Mouse (Mus musculus) C3H10T1/2 (cell line): Measurements from ENCODE around the gene Gorab. TPM values are rescaled to one million over a fixed set of nuclear protein-coding genes. Genes with fewer than 3 reads are reported as not detected.

Experiments used
- polyA plus RNA-seq, 2 experiments: library from polyadenylated mRNA; unstranded; fragments of >200 nt; fragmentation: generic; extraction: Trizol; gene quantifications; one replicate each; pipeline ENCODE4 v1.2.1; 2012; ENCODE audit warnings: missing spikeins in 2 of 2

Gene Gorab
- 10 to 100 TPM in 1 of 2 experiments, 1 to 10 TPM in 1; 1.1 to 10.9 TPM for polyA plus RNA-seq

DNA sequence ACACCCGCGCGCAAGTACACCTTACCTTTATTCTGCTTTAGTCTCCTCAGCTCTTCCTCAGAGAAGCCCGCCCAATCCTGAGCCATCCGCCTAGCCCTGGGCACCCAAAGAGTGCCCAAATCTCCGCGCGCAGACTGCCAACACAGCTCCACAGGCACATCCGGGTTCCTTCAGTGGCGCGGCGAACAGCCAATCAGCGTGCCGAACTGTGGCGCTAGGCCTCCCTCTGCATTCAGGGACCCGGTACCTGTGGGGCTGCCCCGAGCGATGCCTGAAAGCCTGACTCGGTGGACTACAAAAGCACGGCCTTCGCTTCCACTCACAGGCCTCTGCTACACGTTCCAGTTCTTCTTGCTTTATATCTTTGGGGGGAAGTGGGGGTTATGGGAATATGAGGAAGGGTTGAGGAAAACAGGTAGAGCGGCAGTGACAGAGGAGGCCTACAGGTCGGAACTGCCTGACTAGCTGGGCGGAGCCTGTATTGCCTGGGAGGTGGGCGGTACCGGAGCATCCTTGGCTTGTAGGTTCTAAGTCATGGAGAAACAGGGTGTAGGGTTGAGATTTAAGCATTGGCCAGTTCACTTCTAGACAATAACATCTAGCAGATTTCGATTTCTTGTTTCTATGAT lies at the start of gene Gorab:
TSS of gene Gorab (minus strand) at position 172 of the 629 bp plus-strand sequence.

Other genes starting within 250 kb of the Gorab start
- 10 to 100 TPM; 16.4 to 84.9 TPM for gene Prrx1, start 90.0 kb downstream of the Gorab start, polyA plus RNA-seq